Mouse (Mus musculus): ENCODE data around the gene Dhx37. TPM values are rescaled to one million over a fixed set of nuclear protein-coding genes. Genes with fewer than 3 reads are reported as not detected.
"Not testable (repeated sequence)": the region's sequence is repeated elsewhere in the genome, so short reads cannot be mapped to it uniquely, and the experiment has no call there.

Dhx37 gene
- total RNA-seq, 2 experiments from 2014 or later, result 14.0 to 16.0 TPM

DNA sequence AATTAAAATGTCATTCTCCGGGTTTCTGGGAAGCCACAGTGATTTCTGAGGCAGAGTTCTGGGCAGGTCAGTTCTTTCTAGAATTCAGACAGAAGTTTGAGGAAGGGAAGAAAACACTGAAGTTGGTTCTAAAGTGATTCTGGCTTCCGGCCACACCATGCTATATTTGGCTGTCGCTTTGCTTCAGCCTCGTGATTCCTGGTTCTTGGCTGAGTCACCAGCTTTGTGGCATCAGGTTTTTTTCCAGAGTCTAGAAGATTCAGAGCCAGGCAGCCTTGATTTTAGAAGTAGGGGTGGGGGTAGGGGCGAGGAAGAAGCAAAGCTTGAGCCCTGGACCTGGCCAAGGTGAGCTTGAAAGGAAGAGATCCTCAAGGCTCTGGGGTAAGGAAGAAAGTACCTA, 42.3 kb downstream of the Dhx37 start:
- DNase-seq (ENCODE audit: low spot score in 2 of 2), result no peak

- no peak for DNase-seq (ENCODE audit: low spot score in 2 of 2)
Measured at GRCm38 (mm10) chr5:125390906-125391477, 42.9 kb downstream of the Dhx37 start.

GRCm38 (mm10) chr5:125389579-125390441, 44.1 kb downstream of the Dhx37 start, which contains the start of gene Ubc:
Ubc (minus strand) TSS chr5:125390202.
- DNase-seq (ENCODE audit: low spot score in 2 of 2), result peak; percentile 73 to 83

- DNase-seq (ENCODE audit: low spot score in 2 of 2), result peak; percentile 57 to 66
Measured at GRCm38 (mm10) chr5:125389131-125389578, 44.8 kb downstream of the Dhx37 start, which contains the start of gene Gm10382. Gm10382 (plus strand) TSS chr5:125389322.

GRCm38 (mm10) chr5:125388358-125389092, 45.4 kb downstream of the Dhx37 start:
- DNase-seq (ENCODE audit: low spot score in 2 of 2), result no peak

DNA sequence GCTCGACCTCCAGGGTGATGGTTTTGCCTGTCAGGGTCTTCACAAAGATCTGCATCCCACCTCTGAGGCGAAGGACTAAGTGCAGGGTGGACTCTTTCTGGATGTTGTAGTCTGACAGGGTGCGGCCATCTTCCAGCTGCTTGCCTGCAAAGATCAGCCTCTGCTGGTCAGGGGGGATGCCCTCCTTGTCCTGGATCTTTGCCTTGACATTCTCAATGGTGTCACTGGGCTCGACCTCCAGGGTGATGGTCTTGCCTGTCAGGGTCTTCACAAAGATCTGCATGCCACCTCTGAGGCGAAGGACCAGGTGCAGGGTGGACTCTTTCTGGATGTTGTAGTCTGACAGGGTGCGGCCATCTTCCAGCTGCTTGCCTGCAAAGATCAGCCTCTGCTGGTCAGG, 46.6 kb downstream of the Dhx37 start:
- not testable (repeated sequence) for DNase-seq (ENCODE audit: low spot score in 2 of 2)

DNA sequence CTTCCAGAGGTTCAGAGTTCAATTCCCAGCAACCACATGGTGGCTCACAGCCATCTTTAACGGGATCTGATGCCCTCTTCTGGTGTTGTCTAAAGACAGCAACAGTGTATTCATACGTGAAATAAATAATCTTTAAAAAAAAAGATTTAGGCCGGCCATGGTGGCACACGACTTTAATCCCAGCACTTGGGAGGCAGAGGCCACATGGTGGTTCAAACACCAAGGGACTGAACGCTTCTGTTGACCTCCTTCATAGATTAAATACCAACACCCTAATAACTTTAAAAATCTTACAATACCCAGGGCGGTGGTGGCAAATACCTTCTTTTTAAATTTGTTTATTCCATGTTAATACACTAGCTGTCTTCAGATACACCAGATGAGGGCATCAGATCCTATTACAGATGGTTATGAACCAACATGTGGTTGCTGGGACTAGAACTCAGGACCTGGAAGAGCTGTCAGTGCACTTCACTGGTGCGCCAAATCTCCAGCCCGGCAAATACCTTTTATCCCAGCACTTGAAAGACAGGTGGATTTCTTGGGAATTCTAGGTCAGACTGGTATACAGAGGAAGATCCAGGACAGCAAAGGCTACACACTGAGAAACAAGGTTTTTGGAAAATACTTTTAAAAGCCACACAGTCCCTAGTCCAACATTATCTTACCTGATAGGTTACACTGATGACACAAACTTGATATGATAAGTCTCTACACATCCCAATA, 48.5 kb downstream of the Dhx37 start:
- DNase-seq (ENCODE audit: low spot score in 2 of 2), result no peak

DNA sequence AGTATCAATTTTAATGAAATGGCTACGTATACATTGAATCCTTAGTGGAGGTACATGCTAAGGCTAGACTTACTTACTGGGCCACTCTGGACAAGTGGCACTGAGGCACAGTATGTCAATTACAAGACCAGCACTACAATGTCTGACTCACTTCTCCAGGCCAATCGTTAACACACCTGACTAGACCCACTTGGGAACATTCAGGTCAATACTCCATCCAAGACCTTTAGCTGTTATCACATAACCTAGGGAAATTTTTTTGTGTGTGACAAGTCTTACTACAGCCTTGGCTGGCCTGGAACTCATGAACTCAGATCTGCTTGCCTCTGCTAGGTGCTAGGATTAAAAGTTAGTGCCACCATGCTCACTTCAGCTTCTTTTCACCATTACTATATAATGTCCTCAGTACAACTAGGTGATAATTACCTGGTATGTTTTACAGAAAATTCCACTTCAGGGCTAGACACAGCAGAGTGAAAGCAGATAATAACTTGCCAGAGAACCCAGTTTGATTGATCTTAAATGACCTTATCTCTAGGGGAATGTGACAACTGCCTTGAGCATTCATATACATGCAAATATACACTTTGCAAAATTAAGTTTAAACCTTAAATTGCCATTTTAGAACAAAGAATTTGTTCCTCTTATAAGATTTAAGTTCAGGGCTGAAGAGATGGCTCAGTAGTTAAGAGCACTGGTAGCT, 49.3 kb downstream of the Dhx37 start:
- no peak for DNase-seq (ENCODE audit: low spot score in 2 of 2)

DNA sequence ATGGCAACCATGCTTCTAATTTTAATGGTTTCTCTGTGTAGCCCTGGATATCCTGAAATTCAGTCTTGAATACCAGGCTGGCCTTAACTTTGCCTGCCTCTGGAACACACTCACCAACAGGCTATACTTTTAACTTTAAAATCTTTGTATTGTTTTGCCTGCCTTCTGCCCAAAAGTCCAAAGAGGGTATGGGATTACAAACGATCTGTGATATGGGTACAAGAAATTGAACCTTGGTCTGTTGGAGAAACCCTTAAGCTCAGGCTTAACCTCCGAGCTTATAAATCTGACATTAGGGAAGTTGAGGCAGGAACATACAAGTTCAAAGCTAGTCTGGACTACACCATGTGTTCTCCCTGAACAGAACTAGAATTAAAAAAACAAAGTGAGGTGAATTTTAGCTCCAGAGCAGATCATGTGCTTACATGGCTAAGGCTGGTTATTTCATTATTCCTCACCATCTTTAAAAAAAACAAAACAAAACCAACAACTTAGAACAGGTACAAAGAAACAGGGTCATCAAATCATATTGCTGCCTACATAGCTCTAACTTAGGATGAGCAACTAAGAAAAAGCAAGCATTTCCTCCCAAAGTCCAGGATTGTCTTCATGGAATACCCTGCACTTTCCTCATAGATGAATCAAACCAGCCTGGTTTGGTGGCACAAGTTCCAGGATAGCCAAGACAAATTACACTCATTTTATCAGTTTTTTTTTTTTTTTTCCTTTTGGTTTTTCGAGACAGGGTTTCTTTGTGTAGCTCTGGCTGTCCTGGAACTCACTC, 50.1 kb downstream of the Dhx37 start:
- no peak for DNase-seq (ENCODE audit: low spot score in 2 of 2)

DNA sequence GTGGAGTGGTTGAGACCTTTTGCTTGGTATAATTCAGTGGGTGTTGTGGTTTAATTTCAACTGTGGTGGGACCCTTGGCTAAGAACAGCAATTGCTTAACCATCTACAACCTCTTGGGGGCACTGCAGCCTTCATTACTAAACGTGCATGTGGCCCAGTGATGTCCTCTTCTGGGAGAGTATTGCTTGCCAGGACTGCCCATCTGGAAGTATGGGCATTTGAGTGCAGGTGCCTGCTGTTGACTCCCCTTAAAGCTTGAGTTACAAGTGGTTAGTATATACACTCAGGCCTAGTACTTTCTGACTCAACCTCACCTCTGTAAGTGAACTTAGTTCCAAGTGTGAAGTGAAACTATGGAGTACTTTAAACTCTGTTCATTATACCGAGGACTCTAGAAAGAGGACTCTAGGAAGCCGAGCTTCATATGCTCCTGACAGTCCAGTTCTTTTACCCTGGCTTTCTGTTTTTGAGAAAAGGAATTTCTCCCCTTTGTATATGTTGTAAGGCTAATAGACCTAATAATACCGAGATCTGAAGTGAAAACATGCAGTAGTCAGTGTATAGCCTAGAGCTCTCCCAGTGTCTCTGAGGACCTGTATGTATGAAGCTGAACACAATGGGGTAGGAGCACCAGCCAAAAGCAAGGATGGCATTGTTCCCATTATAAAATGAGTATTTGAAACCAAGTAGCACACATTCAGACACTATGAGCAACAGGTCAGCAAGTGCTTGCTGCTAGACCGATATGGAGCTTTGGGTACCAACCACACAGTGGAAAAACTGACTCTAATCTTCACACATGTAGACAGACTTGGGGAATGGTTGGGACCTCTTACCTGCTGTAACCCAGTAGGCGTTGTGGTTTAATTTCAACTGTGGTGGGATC, 51.0 kb downstream of the Dhx37 start:
- DNase-seq (ENCODE audit: low spot score in 2 of 2), result no peak

DNA sequence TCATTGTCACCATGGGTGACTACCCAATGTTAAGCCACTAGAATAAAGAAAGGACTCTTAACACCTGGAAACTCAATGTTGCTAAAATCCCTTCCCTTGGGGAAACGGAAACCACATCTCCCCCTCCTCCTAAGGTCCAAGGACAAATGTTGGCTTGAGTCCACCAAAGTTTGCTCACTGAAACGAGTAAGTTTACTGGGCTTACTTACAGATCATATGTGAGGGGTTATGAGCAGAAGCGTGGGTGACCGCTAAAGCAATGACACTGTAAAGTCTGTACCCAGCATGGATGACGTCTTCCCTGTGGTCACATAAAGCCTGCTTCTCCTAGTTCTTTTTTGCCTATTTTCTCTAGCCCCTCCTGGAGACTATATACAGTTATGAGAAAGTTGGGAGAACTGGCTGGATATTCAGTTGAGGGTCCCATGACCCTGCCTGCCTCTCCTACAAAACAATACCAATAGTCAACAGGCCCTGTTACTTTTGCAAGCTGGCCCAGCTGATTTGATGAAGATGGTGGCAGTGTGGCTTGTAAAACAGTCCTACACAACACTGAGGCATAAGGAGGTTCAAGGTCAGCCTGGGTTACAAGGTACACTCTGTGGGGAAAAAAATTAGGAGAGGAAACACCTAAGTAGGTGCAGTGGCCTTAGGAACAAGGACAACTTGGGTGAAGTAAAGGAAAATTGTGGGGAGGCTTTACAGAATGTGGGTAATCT, 51.8 kb downstream of the Dhx37 start:
- no peak for DNase-seq (ENCODE audit: low spot score in 2 of 2)

- no peak for DNase-seq (ENCODE audit: low spot score in 2 of 2)
Measured at GRCm38 (mm10) chr5:125378919-125379318, 55.0 kb downstream of the Dhx37 start.

- no peak for DNase-seq (ENCODE audit: low spot score in 2 of 2)
Measured at GRCm38 (mm10) chr5:125377214-125377613, 56.7 kb downstream of the Dhx37 start.

GRCm38 (mm10) chr5:125375871-125376270, 58.0 kb downstream of the Dhx37 start:
- no peak for DNase-seq (ENCODE audit: low spot score in 2 of 2)

DNA sequence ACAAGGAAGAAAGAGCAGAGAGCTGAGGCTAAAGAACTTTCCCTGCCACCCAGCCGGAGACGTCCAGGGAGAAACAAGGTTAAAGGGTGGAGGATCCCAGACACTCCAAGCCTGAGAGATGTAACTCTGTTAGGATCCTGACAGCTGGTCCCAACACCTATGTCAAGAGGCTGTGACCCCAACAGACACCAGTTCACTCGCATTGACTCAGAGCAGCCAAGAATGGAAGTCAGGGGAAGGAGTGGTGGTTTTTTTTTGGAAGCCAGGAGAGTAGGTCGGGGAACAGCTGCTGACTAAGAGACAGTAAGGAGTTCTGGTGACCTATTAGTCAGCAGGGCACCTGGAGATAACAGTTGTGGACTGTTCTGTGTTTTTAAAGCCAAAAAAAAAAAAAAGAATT, 61.9 kb downstream of the Dhx37 start:
- no peak for DNase-seq (ENCODE audit: low spot score in 2 of 2)

- DNase-seq (ENCODE audit: low spot score in 2 of 2), result no peak
Measured at GRCm38 (mm10) chr5:125370950-125371693, 62.8 kb downstream of the Dhx37 start.

DNA sequence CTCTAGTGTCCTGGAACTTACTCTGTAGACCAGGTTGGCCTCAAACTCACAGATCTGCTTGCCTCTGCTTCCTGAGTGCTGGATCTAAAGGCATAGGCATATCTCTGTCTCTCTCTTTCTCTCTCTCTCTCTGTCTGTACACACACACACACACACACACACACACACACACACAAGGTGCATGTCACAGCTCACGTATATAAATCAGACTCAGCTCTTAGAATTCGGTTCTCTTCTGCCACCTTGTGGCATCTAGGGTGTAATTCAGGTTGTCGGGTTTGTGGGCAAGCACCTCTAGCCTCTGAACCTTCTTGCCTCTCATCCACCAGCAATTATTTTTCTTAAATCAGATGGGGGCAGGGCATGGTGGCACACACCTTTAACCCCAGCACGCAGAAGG, 65.4 kb downstream of the Dhx37 start:
- no peak for DNase-seq (ENCODE audit: low spot score in 2 of 2)

Data from adrenal gland, postnatal 4 days (tissue).